Mouse (Mus musculus): ENCODE measurements at regions not wholly inside any gene's neighbourhood (a gene's known extent, or its start where the extent isn't known, plus 50 kb on each side); places are given as distances from the start of the nearest gene placed in this dataset.

GRCm38 (mm10) chr4:101320587-101320986 is 55.5 kb upstream of the Jak1 start:
- ChIA-PET CTCF (no interaction called here), POLR2A (no interaction called here)
- DNase-seq (ENCODE audit: low read depth, low spot score) (no peak), ATAC-seq (no peak)
- in situ Hi-C loops (cut with MboI; ENCODE audit: low pct_unique_long_range_greater_than_20kb) = loop anchor here (10.0 to 25.0 kb wide), 2 partner anchors 326 to 733 kb away; no protein-coding TSS in a partner anchor
- TF ChIP-seq CTCF (IDR thresholded peaks at IDR 0.05) = peak; percentile 65
- no peaks in the 10 kb centered on the region for H3K27me3 ChIP-seq

- ATAC-seq = no peak
These were observed 54.7 kb upstream of the Jak1 start for GRCm38 (mm10) chr4:101319681-101320220.

GRCm38 (mm10) chr4:101318836-101319235 is 53.8 kb upstream of the Jak1 start:
- TF ChIP-seq CTCF (IDR thresholded peaks at IDR 0.05) = peak; percentile 62
- no peaks in the 10 kb centered on the region for H3K27me3 ChIP-seq
- ChIA-PET CTCF (interaction anchor here (1.5 kb wide), 1 partner anchor 11 kb away, joined by 3 read pairs; no protein-coding TSS in a partner anchor), POLR2A (no interaction called here)
- in situ Hi-C loops (cut with MboI; ENCODE audit: low pct_unique_long_range_greater_than_20kb) = loop anchor here (25.0 kb wide), 1 partner anchor 732 kb away; no protein-coding TSS in a partner anchor
- ATAC-seq = no peak
- DNase-seq (ENCODE audit: low read depth, low spot score) = no peak

More at GRCm38 (mm10) chr4:101319681-101320220, 54.7 kb upstream of the Jak1 start:
- CTCF ChIA-PET = interaction anchor here (1.5 kb wide), 1 partner anchor 10 kb away, joined by 3 read pairs; no protein-coding TSS in a partner anchor
- TF ChIP-seq CTCF (IDR thresholded peaks at IDR 0.05) = no peak
- no peak for DNase-seq (ENCODE audit: low read depth, low spot score)
- in situ Hi-C loops (cut with MboI; ENCODE audit: low pct_unique_long_range_greater_than_20kb) = loop anchor here (10.0 to 25.0 kb wide), 2 partner anchors 325 to 732 kb away; no protein-coding TSS in a partner anchor
- H3K27me3 ChIP-seq = no peaks in the 10 kb centered on the region
- POLR2A ChIA-PET = interaction anchor here (0.6 to 1.0 kb wide), 2 partner anchors 17 to 1360 kb away, joined by 3 to 4 read pairs; no protein-coding TSS in a partner anchor

DNA sequence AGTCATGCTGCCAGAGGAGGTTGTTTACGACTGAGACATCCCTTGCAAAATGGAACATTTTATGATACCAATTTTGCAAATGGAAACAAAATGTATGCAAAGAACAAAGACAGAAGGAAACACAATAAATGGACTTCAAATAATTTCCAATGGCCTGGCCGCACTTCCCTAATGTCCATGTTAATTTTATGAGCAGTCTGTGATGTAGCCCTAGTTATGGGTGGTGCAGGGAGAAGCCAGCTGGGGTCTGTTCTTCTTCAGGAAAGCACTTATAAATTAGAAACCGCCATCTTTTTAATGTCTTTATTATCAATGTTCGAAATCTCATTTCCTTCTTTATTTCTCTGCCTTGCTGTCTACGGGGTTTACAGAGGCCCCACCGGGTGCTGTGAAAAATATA is 51.0 kb upstream of the Jak1 start:
- no peaks in the 10 kb centered on the region for H3K27me3 ChIP-seq
- no peak for TF ChIP-seq CTCF (IDR thresholded peaks at IDR 0.05)
- in situ Hi-C loops (cut with MboI; ENCODE audit: low pct_unique_long_range_greater_than_20kb) = loop anchor here (25.0 kb wide), 1 partner anchor 729 kb away; no protein-coding TSS in a partner anchor
- ChIA-PET CTCF (no interaction called here), POLR2A (interaction anchor here (0.8 kb wide), 1 partner anchor 55 kb away, joined by 3 read pairs; no protein-coding TSS in a partner anchor)
- DNase-seq (ENCODE audit: low read depth, low spot score) = no peak
- ATAC-seq = no peak
